Mouse (Mus musculus): ENCODE data around the gene Anxa11. TPM values are rescaled to one million over a fixed set of nuclear protein-coding genes. Genes with fewer than 3 reads are reported as not detected.
"Not testable (repeated sequence)": the region's sequence is repeated elsewhere in the genome, so short reads cannot be mapped to it uniquely, and the experiment has no call there.

The Anxa11 gene
- total RNA-seq (2021): 10 to 100 TPM; 76.4 to 83.4 TPM

DNA sequence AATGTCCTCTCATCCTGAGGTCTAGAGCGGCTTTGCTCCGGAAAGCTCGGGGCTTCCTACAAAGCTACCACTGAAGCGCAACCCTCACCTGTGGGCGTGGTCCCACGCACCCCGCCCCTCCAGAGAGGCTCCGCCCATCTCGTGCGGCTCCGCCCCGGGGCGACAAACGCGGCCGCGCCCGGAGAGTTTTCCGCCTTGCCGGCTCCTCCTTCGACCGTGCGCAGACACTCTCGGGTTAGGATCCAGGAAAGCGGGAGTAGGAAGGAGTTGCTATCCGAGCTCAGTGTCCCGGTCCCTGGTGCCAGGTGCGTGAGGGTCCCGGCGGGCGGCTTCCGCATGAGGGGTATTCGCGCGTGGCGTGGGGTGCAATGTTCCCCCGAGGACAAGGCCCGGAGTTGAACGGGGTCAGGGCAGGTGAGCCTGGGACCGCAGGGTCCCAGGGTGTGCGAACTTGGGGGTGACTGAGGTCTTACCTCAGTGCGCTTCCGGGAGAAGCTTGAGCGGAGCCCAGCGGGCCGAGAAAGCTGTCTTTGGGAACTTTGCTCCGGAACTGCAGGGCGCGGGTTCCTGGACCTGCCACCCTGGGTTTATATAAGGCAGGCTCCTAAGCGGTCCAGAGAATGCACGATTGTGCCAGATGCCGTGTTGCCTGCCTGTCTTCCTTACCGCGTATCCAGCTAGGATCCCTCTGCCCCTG lies at the start of gene Anxa11:
Gene Anxa11 (plus strand): TSS at position 166 of the 697 bp plus-strand sequence.
- DNase-seq: peak; percentile 91 to 92
- intact Hi-C loops (cut with DNase I): no loop called here

GRCm38 (mm10) chr14:25794331-25794730 lies 47.6 kb upstream of the Anxa11 start:
- intact Hi-C loops (cut with DNase I): no loop called here
- no peak for DNase-seq

GRCm38 (mm10) chr14:25795067-25795466 lies 46.9 kb upstream of the Anxa11 start:
- DNase-seq: no peak

GRCm38 (mm10) chr14:25795561-25796174 lies 46.3 kb upstream of the Anxa11 start:
- intact Hi-C loops (cut with DNase I): no loop called here
- peak; percentile 79 to 80 for DNase-seq

More at GRCm38 (mm10) chr14:25795067-25795466, 46.9 kb upstream of the Anxa11 start:
- intact Hi-C loops (cut with DNase I): no loop called here

DNA sequence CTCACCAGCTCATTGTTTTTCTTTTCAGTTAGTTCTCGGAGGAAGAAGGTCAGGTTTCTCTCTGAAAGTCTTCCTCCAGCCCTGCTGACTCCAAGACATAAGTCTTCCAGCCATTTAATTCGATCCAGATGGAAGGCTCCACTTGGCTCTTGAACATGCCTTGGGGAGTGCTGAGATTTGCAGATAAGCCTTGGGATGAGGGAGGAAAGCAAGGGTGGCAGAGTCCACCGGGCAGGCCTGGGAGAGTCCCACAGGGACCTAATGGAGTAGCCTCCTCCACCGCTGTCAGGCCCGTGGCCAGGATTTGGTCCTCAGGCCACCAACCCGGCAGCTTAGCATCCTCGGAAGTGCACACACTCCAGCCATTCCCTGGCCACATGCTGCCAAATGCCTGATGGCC lies 45.3 kb upstream of the Anxa11 start:
- DNase-seq: no peak
- intact Hi-C loops (cut with DNase I): no loop called here

GRCm38 (mm10) chr14:25800166-25800960 lies 41.6 kb upstream of the Anxa11 start:
- peak; percentile 92 to 96 for DNase-seq
- intact Hi-C loops (cut with DNase I): loop anchor here (2.0 to 5.0 kb wide), 3 partner anchors 30 to 94 kb away; no protein-coding TSS in a partner anchor

DNA sequence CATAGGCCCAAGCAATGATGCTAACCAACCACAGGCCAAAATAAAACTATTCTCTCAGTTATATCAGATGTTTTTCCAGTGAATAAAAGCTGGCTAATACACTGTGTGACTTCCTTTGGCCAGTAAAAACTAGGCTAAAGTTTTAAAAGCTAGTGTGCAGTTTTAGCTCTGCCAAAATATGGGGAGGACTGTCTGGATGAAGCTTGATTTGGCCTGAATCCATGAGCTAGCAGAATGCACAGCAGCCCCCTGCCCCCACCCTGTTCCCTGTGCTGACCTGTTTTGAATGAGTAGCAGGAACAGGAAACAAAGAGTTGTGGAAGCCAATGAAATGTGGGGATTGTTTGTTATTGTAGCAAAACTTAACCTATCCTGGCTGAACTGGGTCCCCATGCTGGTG lies 39.4 kb upstream of the Anxa11 start:
- peak; percentile 53 to 61 for DNase-seq
- intact Hi-C loops (cut with DNase I): loop anchor here (5.0 kb wide), 1 partner anchor 75 kb away; no protein-coding TSS in a partner anchor

DNA sequence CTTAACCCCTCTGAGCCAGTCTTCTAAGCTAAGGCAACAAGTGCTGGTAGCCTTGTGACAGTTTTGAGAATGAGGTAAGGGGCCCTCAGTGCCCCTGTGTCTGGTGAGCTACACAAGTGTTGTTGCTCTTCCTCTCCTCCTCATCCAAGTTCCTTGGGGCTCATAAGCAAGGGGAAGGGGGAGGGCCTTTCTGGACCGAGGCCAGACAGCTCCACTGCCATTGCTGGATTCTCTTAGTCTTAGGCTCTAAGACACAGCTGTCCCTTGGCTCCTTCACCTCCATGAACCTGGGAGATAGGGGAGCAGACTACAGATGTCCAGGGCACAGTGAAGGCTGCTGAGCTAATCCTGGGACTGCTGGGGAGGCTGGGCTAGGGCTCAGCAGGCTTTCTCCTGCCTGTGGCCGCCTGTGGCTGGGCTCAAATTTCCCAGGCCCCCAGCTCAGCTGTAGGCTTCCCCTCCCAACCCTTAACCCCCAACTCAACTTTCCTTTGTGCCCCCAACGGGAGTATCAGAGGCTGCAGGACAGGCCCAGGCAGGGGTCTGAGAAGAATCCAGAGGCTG lies 38.6 kb upstream of the Anxa11 start:
- DNase-seq: no peak
- intact Hi-C loops (cut with DNase I): loop anchor here (5.0 kb wide), 1 partner anchor 76 kb away; no protein-coding TSS in a partner anchor

- peak; percentile 57 to 69 for DNase-seq
- intact Hi-C loops (cut with DNase I): no loop called here
These were observed 36.1 kb upstream of the Anxa11 start for GRCm38 (mm10) chr14:25805871-25806270.

- intact Hi-C loops (cut with DNase I): no loop called here
- no peak for DNase-seq
These were observed 35.4 kb upstream of the Anxa11 start for GRCm38 (mm10) chr14:25806561-25806960.

DNA sequence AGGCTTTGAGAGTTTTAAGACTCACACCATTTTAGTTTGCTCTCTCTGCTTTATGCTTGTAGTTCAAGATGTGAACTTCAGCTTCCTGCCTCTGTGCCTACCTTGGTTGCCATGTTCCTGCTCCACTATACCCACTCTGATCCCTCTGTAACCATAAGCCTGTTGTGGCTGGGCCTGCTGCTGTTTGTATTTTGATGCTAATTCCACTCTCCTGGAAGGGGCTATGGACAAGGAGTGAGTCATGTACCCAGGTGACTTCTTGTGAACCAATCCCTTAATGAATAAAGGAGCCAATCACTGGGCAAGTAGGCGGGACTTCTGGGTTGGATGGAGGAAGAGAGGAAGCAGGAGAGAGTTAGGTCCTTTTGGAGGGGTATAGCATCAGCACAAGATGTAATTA lies 30.9 kb upstream of the Anxa11 start:
- DNase-seq; intact Hi-C loops (cut with DNase I): not testable (repeated sequence)

DNA sequence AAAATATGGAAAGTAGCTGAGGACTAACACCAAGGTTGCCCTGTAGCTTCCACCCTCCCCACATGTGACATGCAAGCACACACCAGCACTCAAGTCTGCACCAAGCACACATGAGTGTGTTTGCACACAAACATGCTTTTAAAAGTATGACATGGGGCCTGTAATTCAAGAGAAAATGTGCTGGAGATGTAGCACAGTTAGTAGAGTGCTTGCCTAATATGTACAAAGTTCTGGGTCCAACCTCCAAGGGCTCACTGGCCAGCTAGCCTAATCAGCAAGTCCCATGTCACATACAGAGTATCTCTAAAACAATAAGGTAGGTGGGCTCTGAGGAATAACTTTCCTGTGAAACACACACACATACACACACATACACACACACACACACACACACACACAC lies 27.8 kb upstream of the Anxa11 start:
- intact Hi-C loops (cut with DNase I): no loop called here
- no peak for DNase-seq

GRCm38 (mm10) chr14:25816416-25816815 lies 25.5 kb upstream of the Anxa11 start:
- DNase-seq: peak; percentile 80 to 81
- intact Hi-C loops (cut with DNase I): loop anchor here (1.0 kb wide), 1 partner anchor 16 kb away; no protein-coding TSS in a partner anchor

DNA sequence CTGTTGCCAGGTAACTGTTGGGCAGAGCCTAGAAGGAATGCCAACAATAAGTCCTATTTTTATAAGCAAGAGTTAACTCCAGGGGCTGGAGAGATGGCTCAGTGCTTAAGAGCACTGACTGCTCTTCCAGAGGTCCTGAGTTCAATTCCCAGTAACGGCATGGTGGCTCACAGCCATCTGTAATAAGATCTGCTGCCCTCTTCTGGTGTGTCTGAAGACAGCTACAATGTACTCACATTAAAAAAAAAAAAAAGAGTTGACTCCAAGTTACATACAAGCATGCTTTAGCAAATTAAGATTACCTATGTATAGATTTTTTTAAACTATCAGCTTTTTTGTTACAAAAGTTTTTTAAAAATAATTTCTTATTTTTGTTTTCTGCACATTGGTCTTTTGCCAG lies 19.4 kb upstream of the Anxa11 start:
- no peak for DNase-seq
- intact Hi-C loops (cut with DNase I): no loop called here

- no peak for DNase-seq
- intact Hi-C loops (cut with DNase I): no loop called here
These were observed 17.0 kb upstream of the Anxa11 start for GRCm38 (mm10) chr14:25824995-25825394.

DNA sequence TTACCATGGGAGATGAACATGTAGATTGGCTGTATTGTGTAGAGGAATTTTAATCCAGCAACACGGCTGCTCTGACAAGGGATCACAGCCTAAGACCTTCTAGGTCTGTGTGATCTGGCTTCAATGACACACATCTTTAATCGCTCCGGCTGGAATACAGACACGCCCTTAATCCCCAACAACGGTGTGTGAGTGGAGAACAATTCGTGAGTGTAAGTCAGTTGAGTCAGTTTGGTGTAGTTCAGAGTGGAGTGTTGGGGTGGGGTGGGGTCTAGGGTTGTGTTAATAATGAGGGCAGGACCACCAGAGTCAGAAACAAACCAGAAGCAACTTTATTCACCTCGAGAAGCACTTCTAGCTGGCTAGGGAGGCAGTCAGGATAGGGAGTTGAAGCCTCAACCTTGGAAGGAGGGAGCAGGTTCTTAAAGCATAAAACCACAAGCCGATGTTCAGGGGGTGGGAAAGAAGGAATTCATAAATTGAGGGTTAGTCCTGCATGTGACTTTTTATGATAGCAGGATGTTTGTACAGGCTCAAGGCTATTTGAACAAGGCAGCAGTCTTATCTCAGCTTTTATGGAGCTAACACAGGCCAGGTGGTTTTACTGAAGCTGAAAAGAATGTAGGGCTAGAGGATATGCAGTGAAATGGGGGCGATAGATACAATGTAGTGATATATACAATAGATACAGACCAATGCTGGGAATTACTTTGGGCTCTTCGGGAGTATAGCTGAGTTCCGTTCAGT lies 15.9 kb upstream of the Anxa11 start:
- intact Hi-C loops (cut with DNase I): no loop called here
- no peak for DNase-seq

DNA sequence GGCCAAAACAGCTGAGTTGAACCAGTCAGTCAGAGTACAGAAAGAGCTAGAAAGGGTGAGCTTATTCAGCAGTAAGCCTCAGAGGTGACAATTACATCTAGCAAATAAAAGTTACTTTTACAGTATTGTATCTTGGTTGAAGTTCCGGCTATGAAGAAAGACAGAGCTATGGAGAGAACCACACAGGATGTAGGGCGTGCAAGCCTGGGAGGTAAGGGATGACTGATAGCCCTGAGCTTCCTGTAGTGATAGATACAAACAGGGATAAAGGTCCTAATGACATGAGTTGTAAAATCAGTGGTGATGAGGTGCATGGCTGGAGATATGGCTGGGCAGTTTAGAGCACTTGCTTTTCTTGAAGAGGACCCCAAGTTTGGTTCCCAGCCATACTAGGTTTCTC lies 15.1 kb upstream of the Anxa11 start:
- DNase-seq: no peak
- intact Hi-C loops (cut with DNase I): no loop called here

GRCm38 (mm10) chr14:25831332-25831731 lies 10.6 kb upstream of the Anxa11 start:
- intact Hi-C loops (cut with DNase I): no loop called here
- no peak for DNase-seq

DNA sequence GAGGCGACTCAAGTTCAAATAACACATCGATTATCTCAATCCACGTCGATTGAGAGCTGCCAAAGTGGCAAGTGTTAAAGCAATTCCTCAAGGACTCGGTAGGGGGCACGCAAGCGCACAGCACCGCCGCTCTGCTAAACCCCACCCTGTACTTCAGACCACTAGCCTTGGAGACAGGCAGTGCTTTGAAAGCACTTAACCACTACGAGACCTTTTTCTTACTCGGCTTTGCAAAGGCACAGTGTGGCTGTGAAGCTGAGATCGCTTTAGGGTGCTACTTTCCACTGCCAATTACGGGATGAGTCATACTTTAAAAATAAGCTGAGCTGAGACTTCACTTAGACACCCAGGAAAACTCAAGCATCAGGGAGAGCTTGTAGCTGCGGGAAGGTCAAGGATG lies 9.7 kb upstream of the Anxa11 start:
- intact Hi-C loops (cut with DNase I): loop anchor here (1.0 kb wide), 1 partner anchor 16 kb away; no protein-coding TSS in a partner anchor
- peak; percentile 71 to 80 for DNase-seq

- intact Hi-C loops (cut with DNase I): loop anchor here (5.0 kb wide), 1 partner anchor 634 kb away; no protein-coding TSS in a partner anchor
- no peak for DNase-seq
These were observed 3.5 kb upstream of the Anxa11 start for GRCm38 (mm10) chr14:25838411-25838810.

Measured in heart, postnatal 10 days (tissue).